Mouse (Mus musculus): Measurements from ENCODE around the gene Slc25a43. TPM values are rescaled to one million over a fixed set of nuclear protein-coding genes. Genes with fewer than 3 reads are reported as not detected.

Gene Slc25a43
- polyA plus RNA-seq, 1 experiment from 2014 or later: 3.4 TPM

DNA sequence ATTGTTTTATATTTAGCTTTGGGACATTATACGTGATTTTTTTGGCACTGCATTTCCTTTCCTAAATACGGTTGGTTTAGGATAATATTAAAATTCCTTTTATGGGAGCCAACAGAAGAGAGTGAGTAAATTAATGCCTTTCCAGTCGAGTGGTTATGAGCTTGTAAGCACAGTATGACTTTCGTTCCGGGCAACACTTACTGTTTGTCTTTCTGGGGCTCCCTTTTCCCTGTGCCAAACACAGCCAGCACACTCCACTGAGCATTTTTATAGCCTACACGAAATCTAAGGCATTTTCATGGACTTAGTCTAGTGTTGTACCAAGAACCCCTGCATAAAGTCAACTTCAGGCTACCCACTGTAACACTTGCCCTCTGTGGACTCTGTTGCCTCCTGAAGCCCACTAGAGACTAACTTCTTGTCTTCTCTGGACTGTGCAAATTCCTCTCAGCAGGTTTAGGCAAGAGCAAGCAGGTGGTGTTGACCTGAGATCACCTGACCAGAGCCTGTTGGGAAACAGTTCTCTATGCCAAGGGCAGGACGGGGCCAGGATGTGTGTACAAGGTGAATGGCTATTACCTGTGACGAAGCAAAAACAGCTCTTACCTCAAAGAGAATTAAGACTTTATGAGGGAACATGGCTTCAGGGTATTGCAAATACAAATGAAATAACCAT lies 70.8 kb downstream of the Slc25a43 start:
- no peak for ATAC-seq (replicated peaks; ENCODE audit: low FRiP score)
- Histone ChIP-seq H3K27ac (peak overlapping the region; percentile 72), H3K4me2 (no peak overlapping the region), H3K36me3 (no peaks in the 10 kb centered on the region), H3K4me1 (peaks cover 13% of the 10 kb centered on the region), H3K9ac (no peak overlapping the region), H3K9me3 (replicated peaks) (no peaks in the 10 kb centered on the region), H3K4me3 (replicated peaks) (no peak overlapping the region), H3K27me3 (no peaks in the 10 kb centered on the region)
- WGBS: 53% methylated on average over 8 of the region's 8 CpGs

DNA sequence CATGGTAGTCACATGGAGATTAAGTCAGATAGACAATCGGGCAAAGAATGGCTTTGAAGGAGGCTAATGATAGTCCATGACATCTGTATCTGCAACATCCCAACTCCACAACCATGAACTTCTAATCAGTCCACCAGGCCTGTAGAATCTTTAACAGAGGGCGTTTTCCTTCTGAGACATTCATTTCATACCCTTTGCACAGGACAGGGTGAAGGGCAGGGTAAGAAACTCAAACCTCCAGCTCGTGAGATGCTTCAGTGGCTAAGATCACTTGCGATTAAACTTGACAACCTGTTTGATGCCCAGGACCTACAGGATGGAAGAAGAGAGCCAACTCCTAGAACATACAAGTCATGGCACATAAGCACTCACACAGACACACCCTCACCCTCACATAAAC lies 71.6 kb downstream of the Slc25a43 start:
- Histone ChIP-seq H3K4me2 (no peak overlapping the region), H3K27me3 (no peaks in the 10 kb centered on the region), H3K36me3 (no peaks in the 10 kb centered on the region), H3K4me3 (replicated peaks) (no peak overlapping the region), H3K9ac (no peak overlapping the region), H3K27ac (peak overlapping the region; percentile 72), H3K4me1 (peaks cover 13% of the 10 kb centered on the region), H3K9me3 (replicated peaks) (no peaks in the 10 kb centered on the region)
- WGBS: 69% methylated on average over 4 of the region's 4 CpGs
- ATAC-seq (replicated peaks; ENCODE audit: low FRiP score): no peak

DNA sequence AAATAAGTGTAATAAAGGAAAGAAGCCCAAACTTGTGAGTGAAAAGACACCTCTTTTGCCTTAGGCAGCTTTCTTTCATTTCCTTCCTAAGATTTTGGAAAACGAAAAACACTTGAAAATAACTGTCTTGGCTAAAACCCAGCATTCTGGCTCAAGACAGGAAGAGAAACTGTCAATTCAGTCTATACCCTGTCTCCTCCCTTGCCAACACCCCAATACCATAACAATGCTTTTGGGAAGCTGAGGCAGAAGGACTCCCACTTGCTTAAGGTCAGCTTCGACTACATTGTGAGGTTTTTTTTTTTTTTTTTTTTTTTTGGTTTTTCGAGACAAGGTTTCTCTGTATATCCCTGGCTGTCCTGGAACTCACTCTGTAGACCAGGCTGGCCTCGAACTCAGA lies 72.0 kb downstream of the Slc25a43 start:
- Histone ChIP-seq H3K4me1 (peaks cover 13% of the 10 kb centered on the region), H3K36me3 (no peaks in the 10 kb centered on the region), H3K4me3 (replicated peaks) (no peak overlapping the region), H3K9me3 (replicated peaks) (no peaks in the 10 kb centered on the region), H3K9ac (no peak overlapping the region), H3K27me3 (no peaks in the 10 kb centered on the region), H3K27ac (peak overlapping the region; percentile 72; the same call in 1 of the 2 replicates), H3K4me2 (no peak overlapping the region)
- 70% methylated on average over 4 of the region's 4 CpGs for WGBS
- no peak for ATAC-seq (replicated peaks; ENCODE audit: low FRiP score)

DNA sequence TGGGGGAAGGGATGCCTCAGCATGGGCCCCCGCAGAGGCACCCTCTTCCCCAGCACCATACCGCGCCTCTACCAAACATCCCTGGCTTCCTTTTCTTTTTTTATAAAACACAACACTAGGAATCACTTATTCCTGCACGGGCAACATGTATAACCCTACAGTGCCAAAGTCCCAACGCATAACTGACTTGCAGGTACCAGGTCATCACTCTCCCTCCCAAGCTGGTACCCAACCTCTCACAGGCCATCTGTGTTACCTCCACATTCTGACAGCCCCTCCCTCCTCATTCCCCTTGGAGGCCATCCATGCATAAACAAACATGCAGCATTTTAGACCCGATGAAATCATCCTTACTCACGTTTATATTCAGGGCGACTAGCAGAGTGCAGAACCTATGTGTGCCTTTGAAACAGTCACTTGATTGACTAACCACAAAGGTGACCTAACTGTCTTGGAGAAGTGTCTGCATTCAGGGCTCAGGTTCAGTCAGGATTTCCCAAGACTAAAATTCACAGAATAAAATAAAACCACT lies 73.0 kb downstream of the Slc25a43 start:
- H3K27ac ChIP-seq: peak overlapping the region; percentile 87
- no peak overlapping the region for H3K4me3 ChIP-seq (replicated peaks)
- peaks cover 13% of the 10 kb centered on the region for H3K4me1 ChIP-seq
- peak overlapping the region; percentile 48 for H3K4me2 ChIP-seq
- H3K9me3 ChIP-seq (replicated peaks): no peaks in the 10 kb centered on the region
- 29% methylated on average over 8 of the region's 8 CpGs for WGBS
- no peak overlapping the region for H3K9ac ChIP-seq
- peak; percentile 38 for ATAC-seq (replicated peaks; ENCODE audit: low FRiP score)
- no peaks in the 10 kb centered on the region for H3K27me3 ChIP-seq
- no peaks in the 10 kb centered on the region for H3K36me3 ChIP-seq

DNA sequence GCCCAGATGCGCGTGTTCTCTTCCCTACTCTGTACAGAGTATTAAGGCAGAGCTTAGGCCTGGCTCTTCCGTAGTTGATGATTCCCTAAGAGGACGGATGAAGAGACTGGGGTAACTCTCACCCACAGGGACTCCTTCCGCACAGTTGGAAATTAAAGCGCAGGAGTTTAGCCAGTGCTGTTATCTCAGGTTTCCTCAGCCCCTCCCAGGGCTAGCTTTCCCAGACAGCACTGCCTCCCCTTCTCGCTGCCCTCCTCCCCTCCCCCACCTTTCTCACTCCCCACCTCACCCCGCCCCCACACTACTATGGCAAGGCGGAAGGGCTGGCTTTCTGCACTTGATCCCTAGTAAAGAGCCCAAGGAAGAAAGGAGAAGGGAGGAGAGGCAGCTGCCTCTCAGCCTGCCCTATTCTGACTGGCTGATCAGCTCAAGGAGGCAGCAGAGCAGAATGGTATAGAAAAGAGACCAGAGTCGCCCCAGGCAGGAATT lies 73.5 kb downstream of the Slc25a43 start:
- Histone ChIP-seq H3K4me3 (replicated peaks) (peak overlapping the region; percentile 18), H3K4me2 (peak overlapping the region; percentile 48), H3K36me3 (no peaks in the 10 kb centered on the region), H3K4me1 (peaks cover 13% of the 10 kb centered on the region), H3K27me3 (no peaks in the 10 kb centered on the region), H3K9me3 (replicated peaks) (no peaks in the 10 kb centered on the region), H3K9ac (no peak overlapping the region), H3K27ac (peak overlapping the region; percentile 87)
- 5% methylated on average over 10 of the region's 10 CpGs for WGBS
- ATAC-seq (replicated peaks; ENCODE audit: low FRiP score): peak; percentile 87

DNA sequence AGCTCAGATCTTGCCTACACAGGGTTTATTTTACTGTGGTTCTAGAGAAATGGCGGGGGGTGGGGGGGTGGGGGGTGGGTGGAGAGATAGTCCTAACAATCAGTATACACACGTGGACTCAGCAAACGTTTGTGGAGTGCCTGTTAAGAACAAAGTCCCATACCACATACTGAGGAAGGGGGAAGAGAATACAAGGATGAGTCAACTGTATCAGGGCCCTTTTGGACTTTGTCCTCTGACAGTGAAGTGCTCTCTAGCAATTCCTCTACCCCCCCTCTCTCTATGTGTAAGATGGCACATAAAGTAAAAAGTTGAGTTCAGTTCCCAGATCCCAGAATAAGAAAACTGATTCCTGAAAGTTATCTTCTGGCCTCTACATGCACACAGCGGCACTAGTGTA lies 76.1 kb downstream of the Slc25a43 start:
- ATAC-seq (replicated peaks; ENCODE audit: low FRiP score): no peak
- WGBS: 66% methylated on average over 4 of the region's 4 CpGs
- H3K9me3 ChIP-seq (replicated peaks): no peaks in the 10 kb centered on the region
- H3K4me3 ChIP-seq (replicated peaks): no peak overlapping the region
- no peak overlapping the region for H3K4me2 ChIP-seq
- H3K9ac ChIP-seq: no peak overlapping the region
- no peaks in the 10 kb centered on the region for H3K27me3 ChIP-seq
- no peaks in the 10 kb centered on the region for H3K36me3 ChIP-seq
- peaks cover 9% of the 10 kb centered on the region; the same call in 1 of the 2 replicates for H3K4me1 ChIP-seq
- H3K27ac ChIP-seq: no peak overlapping the region

DNA sequence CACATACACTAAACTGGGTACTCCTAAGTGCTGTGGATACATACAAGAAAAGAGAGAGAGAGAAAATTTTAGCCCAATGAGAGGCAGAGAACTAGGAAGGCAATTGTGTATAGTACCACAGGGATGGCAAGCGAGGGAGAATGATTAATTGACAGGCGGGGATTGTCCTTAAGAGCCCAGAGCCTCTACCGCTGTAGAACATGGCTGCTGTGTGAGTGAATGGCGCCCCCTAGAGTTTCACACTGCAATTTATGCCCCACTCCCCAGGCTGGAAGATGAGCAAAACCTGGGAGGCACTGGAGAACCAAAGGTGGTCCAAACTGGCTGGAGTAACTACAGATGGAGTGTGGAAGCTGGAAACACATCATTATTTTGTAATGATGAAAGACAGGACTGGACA lies 76.7 kb downstream of the Slc25a43 start:
- no peak; the same call in 1 of the 2 replicates for ATAC-seq (replicated peaks; ENCODE audit: low FRiP score)
- H3K27me3 ChIP-seq: no peaks in the 10 kb centered on the region
- 0 out of 2 replicates have a peak, but pooled peaks cover 5% of the 10 kb centered on the region for H3K4me1 ChIP-seq
- H3K27ac ChIP-seq: no peak overlapping the region
- 18% methylated on average over 4 of the region's 4 CpGs for WGBS
- no peak overlapping the region for H3K4me2 ChIP-seq
- no peak overlapping the region for H3K4me3 ChIP-seq (replicated peaks)
- H3K9me3 ChIP-seq (replicated peaks): no peaks in the 10 kb centered on the region
- no peak overlapping the region for H3K9ac ChIP-seq
- H3K36me3 ChIP-seq: no peaks in the 10 kb centered on the region

DNA sequence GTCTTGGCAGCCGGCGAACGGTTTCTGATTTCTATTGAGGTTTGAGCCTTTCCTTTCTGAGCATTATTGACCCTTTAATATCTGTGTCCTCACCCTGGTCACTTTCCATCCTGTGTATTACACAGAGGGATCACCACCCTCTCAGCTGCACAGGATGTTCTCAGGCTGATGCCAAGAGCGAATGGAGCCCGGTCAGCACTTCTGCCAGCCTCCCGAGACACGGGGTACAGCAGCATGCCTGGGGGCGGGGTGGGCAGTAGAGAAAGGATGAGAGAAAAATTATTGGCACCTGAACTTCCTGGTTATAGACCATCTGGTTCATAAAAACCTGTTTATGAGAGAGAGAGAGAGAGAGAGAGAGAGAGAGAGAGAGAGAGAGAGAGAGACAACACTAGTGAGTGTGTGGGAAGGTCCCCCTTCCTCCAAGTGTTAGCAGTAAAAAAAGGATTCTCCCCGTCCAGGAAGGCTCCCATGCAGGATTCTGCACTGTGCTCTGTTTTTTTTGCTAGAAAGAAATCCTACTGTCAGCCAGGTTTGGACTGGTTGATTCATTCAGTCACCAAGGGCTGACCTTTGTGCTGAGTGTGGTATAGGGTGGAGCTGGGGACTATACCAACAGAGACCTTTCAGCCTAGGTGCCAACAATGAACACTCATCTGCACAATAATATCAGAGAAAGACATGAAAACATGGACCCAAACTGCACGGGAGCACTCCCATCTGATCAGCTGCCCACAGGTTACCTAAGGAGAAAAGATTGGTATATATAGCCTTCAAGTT lies 80.7 kb downstream of the Slc25a43 start:
- Histone ChIP-seq H3K9ac (no peak overlapping the region), H3K27me3 (no peaks in the 10 kb centered on the region), H3K9me3 (replicated peaks) (no peaks in the 10 kb centered on the region), H3K36me3 (no peaks in the 10 kb centered on the region), H3K27ac (no peak overlapping the region), H3K4me2 (no peak overlapping the region), H3K4me3 (replicated peaks) (no peak overlapping the region), H3K4me1 (no peaks in the 10 kb centered on the region)
- no peak for ATAC-seq (replicated peaks; ENCODE audit: low FRiP score)
- WGBS: 83% methylated on average over 10 of the region's 10 CpGs

DNA sequence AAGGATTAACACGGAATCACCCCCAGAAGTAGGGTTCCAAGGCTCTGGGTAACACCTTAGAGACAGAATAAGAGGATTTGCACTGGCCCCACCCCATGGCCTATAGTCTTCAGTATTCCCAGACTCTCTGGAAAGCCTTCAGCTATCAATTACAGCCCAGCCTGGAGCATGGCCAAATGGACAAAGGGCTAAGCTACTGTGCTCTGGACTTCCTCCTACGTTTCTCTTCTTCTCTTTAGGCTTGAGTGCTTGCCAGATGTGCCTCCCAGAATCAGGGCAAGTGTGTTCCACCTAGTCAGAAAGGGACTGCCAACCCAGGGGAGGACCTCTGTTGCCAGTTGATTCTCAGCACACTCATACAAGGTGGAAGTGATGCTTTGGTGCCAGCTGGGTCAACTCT lies 81.6 kb downstream of the Slc25a43 start:
- H3K36me3 ChIP-seq: no peaks in the 10 kb centered on the region
- 57% methylated on average over 2 of the region's 2 CpGs for WGBS
- no peak for ATAC-seq (replicated peaks; ENCODE audit: low FRiP score)

More for the DNA sequence above, 81.6 kb downstream of the Slc25a43 start:
- H3K4me2 ChIP-seq: no peak overlapping the region
- H3K4me3 ChIP-seq (replicated peaks): no peak overlapping the region
- H3K9ac ChIP-seq: no peak overlapping the region
- H3K27ac ChIP-seq: no peak overlapping the region
- no peaks in the 10 kb centered on the region for H3K27me3 ChIP-seq
- no peaks in the 10 kb centered on the region for H3K4me1 ChIP-seq
- no peaks in the 10 kb centered on the region for H3K9me3 ChIP-seq (replicated peaks)

Other genes starting within 250 kb of the Slc25a43 start
- gene Pgrmc1, start 145.5 kb upstream of the Slc25a43 start, polyA plus RNA-seq (2015; fragmentation: Nextera tagmentation; extraction: Ambion mirVana): 274 and 289 TPM in 2 replicates
- gene Akap17b, start 98.3 kb upstream of the Slc25a43 start, polyA plus RNA-seq (2015; fragmentation: Nextera tagmentation; extraction: Ambion mirVana): 3.4 and 3.7 TPM in 2 replicates
- gene Slc25a5, start 52.0 kb downstream of the Slc25a43 start, polyA plus RNA-seq (2015; fragmentation: Nextera tagmentation; extraction: Ambion mirVana): 783 and 885 TPM in 2 replicates
- 103 and 118 TPM in 2 replicates for gene Ube2a, start 130.2 kb downstream of the Slc25a43 start, polyA plus RNA-seq (2015; fragmentation: Nextera tagmentation; extraction: Ambion mirVana)
- 30.9 and 32.9 TPM in 2 replicates for gene C330007P06Rik, start 130.5 kb downstream of the Slc25a43 start, polyA plus RNA-seq (2015; fragmentation: Nextera tagmentation; extraction: Ambion mirVana)
- gene Nkrf, start 159.2 kb downstream of the Slc25a43 start, polyA plus RNA-seq (2015; fragmentation: Nextera tagmentation; extraction: Ambion mirVana): 1.3 and 1.7 TPM in 2 replicates
- 21.9 and 23.7 TPM in 2 replicates for gene Sept6, start 248.1 kb downstream of the Slc25a43 start, polyA plus RNA-seq (2015; fragmentation: Nextera tagmentation; extraction: Ambion mirVana)